Mouse (Mus musculus): Measurements from ENCODE around the gene Ggt5.
"Not testable (repeated sequence)": the region's sequence is repeated elsewhere in the genome, so short reads cannot be mapped to it uniquely, and the experiment has no call there.

Ggt5 gene

GRCm38 (mm10) chr10:75589129-75589528, at the start of gene Ggt5:
Gene Ggt5 (plus strand): TSS chr10:75589340.
- peak; percentile 12 for DNase-seq (ENCODE audit: inconsistent ontology term)

- peak; percentile 34 for DNase-seq (ENCODE audit: inconsistent ontology term)
Measured at GRCm38 (mm10) chr10:75547901-75548300, 41.2 kb upstream of the Ggt5 start.

DNA sequence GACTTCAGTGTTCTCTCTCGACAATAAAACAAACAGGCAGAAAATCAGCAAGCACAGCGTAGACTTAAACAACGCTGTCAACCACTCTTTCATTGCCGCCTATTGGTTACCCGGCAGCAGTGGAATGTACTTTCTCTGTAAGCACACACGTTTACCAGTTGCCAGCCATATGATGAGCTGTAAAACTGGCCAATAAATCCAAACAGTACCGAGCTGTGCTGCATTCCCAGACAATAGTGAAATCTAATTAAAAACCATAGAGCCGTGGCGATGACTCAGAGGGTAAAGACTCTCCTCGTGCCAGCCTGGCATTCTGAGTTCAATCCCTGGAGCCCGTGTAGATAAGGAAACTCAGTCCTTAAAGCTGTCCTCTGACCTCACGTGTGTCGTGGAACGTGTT, 40.7 kb upstream of the Ggt5 start:
- DNase-seq (ENCODE audit: inconsistent ontology term), result peak; percentile 82

- DNase-seq (ENCODE audit: inconsistent ontology term), result no peak
Measured at GRCm38 (mm10) chr10:75549886-75550285, 39.3 kb upstream of the Ggt5 start.

DNA sequence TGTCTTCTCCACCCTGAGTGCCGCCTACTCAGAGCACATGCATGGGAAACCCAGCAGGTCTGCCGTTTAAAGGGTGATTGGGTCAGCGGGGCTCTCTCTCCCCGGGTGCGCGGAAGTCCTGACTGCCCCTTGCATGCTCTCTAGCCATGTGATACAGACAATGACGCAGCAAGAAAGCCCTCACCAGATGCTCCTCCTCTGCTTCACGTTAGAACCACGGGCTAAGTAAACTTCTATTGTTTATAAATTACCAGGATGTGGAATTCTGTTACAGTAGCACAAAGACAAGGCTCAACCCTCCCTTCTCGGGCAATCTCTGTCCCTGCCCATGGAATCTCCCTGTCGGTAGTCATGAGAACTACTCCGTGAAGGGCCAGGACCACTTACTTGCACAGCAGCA, 38.0 kb upstream of the Ggt5 start:
- peak; percentile 30 for DNase-seq (ENCODE audit: inconsistent ontology term)

- DNase-seq (ENCODE audit: inconsistent ontology term), result no peak
Measured at GRCm38 (mm10) chr10:75552106-75552505, 37.0 kb upstream of the Ggt5 start.

- DNase-seq (ENCODE audit: inconsistent ontology term), result no peak
Measured at GRCm38 (mm10) chr10:75552701-75553450, 36.3 kb upstream of the Ggt5 start.

GRCm38 (mm10) chr10:75554090-75554489, 35.0 kb upstream of the Ggt5 start:
- DNase-seq (ENCODE audit: inconsistent ontology term), result no peak

- no peak for DNase-seq (ENCODE audit: inconsistent ontology term)
Measured at GRCm38 (mm10) chr10:75555557-75555956, 33.6 kb upstream of the Ggt5 start.

DNA sequence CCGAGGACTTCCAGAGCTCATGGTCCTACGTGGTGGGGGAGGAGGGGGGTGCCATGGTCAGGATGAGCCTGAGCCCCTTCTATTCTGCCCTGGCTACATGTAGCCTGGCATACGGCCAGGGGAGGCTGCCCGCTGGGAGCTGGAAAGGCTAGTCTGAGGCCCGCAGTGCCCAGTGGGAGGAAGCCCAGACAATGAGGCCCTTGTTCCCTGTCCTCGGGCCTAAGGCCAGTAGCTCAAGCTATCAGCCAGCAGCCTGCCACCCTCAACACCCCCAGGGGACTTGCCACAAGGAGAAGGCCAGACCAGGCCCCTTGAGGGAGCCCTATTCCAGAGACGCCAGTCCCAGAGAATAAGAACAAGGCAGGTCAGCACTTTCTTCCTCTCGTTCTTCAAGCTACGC, 33.1 kb upstream of the Ggt5 start:
- peak; percentile 95 for DNase-seq (ENCODE audit: inconsistent ontology term)

DNA sequence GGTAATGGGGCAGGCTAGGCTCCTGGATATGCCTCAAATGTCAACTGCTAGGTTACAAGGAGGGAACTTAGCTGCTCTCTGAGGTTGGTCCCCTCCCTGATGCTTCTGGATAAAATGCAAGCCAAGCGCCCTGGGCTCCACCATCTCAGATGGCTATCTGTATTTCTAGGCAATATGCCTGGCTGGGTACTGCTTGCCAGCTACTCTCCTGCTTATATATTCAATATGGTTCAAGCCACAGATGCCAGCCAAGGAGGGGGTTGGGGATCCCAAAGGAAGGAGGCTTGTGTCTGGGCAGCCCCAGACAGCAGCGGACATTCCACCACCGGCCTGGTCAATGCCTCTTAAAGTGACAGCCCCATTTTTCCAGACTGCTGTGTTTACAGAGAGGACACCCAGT, 30.6 kb upstream of the Ggt5 start:
- DNase-seq (ENCODE audit: inconsistent ontology term), result peak; percentile 56

- DNase-seq (ENCODE audit: inconsistent ontology term), result peak; percentile 42
Measured at GRCm38 (mm10) chr10:75559041-75559675, 30.0 kb upstream of the Ggt5 start.

DNA sequence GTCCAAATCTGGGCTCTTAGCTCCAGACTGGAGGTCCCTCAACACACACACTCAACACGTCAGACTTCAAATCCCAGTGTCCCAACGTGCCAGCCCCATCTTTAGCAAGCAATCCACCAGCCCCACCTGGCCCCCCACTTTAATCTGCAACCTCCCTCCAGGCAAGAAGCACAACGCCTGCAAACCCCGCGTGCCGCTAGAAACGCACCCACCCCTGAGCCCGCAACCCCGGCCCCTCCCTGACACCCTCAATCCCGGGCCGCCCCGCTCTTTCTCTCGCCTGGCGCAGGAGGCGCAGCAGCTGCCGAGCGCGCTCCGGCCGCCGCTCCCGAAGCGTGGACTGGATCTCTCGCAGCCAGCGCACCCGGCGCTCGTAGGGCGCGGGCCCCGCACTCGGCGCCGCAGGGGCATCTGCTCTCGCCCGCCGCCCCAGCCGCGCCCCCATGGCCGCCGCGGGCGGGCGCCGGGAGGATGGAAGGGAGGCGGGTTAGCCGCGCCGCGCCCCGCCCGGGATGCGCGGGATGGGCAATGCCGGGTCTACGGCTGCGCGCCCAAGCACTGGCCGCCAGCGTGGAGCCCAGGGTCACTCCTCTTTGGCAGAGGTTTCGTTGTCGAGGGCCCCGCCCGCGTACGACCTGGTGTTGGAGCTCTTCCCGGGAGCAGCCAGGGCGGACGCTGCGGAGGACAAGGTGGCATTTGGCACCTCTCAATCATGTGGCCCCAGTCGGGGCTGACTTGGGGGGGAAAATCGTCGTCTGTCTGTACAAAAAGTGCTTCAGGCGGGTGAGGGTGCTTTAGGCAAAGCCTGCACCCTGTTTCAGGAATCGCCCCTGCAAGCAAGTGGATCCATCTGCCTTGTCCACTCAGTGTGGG, 29.2 kb upstream of the Ggt5 start, which contains the start of gene Lrrc75b:
Gene Lrrc75b, minus strand, starts transcription at position 655 of the 873 bp plus-strand sequence.
- DNase-seq (ENCODE audit: inconsistent ontology term), result peak; percentile 76

DNA sequence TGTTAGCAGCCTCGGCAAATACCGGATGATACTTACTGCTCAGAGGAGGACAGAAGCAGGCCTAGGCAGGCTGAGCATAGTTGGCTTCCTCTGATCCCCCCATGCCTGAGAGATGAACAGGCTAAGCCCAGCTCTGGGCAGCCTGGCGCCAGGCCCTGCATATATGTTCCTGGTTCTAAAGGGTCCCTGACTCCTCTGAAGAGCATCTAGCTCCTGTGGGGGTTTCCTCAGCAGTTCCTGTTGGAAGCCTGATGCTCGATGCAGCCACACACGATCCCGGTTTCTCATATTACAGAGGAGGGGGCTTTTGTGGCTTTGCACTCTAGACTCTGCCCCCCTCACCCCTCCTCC, 28.6 kb upstream of the Ggt5 start:
- no peak for DNase-seq (ENCODE audit: inconsistent ontology term)

GRCm38 (mm10) chr10:75561071-75561654, 28.0 kb upstream of the Ggt5 start, which contains the start of gene Ggt1:
Gene Ggt1 (plus strand): TSS chr10:75561604.
- no peak for DNase-seq (ENCODE audit: inconsistent ontology term)

DNA sequence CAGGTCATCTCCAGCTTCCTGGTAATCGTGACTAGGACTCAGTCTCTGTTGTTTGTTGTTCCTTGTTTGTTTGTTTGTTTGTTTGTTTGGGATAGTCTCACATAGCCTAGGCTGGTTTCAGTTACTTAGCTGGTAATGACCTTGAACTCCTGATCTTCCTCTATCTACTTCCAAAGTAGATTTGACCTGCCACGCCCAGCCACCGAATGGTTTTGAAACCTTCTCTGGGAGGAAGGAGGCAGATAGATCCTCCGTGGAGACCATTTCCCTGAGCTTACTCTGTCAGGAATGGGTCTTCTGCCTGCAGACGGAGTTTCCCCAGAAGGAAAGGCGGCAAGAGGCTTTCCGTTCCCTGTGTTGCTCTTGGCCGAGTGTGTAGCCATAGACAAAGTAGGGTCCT, 26.5 kb upstream of the Ggt5 start:
- DNase-seq (ENCODE audit: inconsistent ontology term), result no peak

DNA sequence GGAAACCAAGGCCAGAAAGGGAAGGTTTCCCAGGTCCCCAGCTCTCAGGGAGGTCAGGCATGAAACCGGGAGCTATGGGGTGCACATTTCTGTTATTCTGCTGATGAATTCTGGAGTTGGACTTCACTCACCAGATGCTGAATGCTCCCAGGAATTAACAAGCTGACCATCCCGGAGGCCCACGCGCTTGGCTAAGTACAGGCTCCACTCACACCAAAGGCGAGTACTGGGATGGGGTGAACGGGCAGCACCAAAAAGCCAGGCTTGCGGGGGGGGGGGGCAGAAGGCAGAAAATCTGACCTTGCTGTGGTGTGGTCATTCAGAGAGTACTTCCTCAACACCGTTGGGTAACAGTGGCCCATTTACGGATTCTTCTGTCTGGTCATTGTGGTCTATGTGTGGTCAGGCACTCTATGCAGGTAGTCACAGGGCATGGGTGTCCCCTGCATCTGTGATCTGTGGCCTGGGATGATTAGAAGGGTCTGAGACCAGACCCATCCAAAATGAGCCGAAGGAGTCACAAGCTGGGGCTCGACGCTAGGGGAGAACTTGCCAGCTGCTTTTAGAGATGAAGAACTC, 24.4 kb upstream of the Ggt5 start:
- DNase-seq (ENCODE audit: inconsistent ontology term), result no peak

DNA sequence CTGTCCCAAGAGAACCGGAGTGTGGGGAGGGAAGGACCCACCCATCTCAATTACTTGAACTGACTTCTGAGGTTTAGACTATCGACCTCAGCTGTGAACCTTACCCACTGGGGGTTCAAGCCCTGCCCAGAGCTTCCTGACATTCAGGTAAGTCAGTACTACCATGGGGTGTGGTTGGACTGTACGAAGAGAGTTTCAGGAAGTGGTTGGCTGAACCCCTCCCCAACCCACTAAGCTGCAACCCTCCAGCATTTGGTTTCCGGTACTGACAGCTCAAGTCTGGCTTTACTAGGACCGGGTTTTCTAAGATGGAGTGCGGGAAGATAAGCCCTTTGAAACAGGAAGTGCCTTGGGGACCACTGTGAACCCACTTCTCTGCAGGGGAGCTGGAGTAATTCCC, 23.7 kb upstream of the Ggt5 start:
- no peak for DNase-seq (ENCODE audit: inconsistent ontology term)

DNA sequence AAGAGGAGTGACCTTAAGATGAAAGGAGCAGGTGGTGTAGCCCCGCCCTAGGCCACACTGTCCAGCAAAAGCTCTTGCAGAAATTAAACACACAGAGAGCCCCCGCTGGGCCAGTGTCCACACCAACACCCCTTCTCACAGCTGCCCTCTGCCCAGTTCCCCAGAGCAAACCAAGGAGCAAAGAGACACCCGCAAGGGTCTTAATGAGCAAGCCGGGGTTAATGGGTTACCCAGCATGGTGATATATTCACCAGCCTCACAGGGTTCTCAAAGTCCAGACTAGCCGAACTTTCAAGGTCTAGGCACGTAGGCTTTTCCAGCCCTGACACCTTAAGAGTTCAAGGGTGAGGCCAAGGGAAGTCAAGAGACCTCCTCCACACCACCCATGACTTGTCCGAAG, 23.2 kb upstream of the Ggt5 start:
- DNase-seq (ENCODE audit: inconsistent ontology term), result no peak

DNA sequence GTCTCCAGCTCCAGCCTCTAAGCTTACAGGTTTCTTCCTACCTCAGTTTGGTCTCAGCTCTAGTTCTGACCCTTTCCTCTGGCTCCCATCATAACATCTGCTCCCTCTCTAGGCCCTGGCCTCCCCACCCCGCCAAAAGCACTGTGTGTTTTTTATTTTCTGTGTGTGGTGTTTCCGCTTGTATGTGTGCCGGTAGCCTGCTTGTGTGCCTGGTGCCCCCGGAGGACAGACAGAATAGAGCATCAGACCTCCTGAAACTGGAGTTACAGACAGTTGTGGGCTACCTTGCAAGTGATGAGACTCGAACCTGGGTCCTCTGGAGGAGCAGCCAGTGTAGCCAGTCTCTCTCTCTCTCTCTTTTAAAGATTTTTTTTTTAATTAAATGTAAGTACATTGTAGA, 22.8 kb upstream of the Ggt5 start:
- no peak for DNase-seq (ENCODE audit: inconsistent ontology term)

GRCm38 (mm10) chr10:75566765-75567164, 22.4 kb upstream of the Ggt5 start:
- not testable (repeated sequence) for DNase-seq (ENCODE audit: inconsistent ontology term)

- no peak for DNase-seq (ENCODE audit: inconsistent ontology term)
Measured at GRCm38 (mm10) chr10:75568029-75568428, 21.1 kb upstream of the Ggt5 start.
